Mouse (Mus musculus) hindbrain, embryonic 10.5 days (tissue): Measurements from ENCODE around the gene Ddx41. TPM values are rescaled to one million over a fixed set of nuclear protein-coding genes. Genes with fewer than 3 reads are reported as not detected.
"Not testable (repeated sequence)": the region's sequence is repeated elsewhere in the genome, so short reads cannot be mapped to it uniquely, and the experiment has no call there.

Experiments
- DNase-seq: peaks from one replicate; pipeline ENCODE4 v3.0.0-alpha.2; 2017; ENCODE audit warnings: low spot score
- H3K27ac ChIP-seq: fragments of 300-500 bp; sonication (generic); 2 replicates; pipeline ENCODE4 v1.5.1; 2016; ENCODE audit warnings: mild to moderate bottlenecking, moderate library complexity
- H3K27me3 ChIP-seq: fragments of 300-500 bp; sonication (generic); 2 replicates; pipeline ENCODE4 v1.6.1; 2016; ENCODE audit warnings: mild to moderate bottlenecking; ENCODE audit not compliant: poor library complexity, insufficient read depth, severe bottlenecking
- H3K36me3 ChIP-seq: fragments of 300-500 bp; sonication (generic); 2 replicates; pipeline ENCODE4 v1.6.1; 2016; ENCODE audit warnings: mild to moderate bottlenecking, moderate library complexity
- H3K4me1 ChIP-seq: fragments of 300-500 bp; sonication (generic); replicated peaks from 2 replicates; pipeline ENCODE4 v1.6.1; 2016; ENCODE audit warnings: mild to moderate bottlenecking
- H3K4me3 ChIP-seq: fragments of 300-500 bp; sonication (generic); 2 replicates; pipeline ENCODE4 v1.5.1; 2016; ENCODE audit warnings: mild to moderate bottlenecking, moderate library complexity
- H3K9me3 ChIP-seq: fragments of 300-500 bp; sonication (generic); 2 replicates; pipeline ENCODE4 v1.6.1; 2016; ENCODE audit warnings: mild to moderate bottlenecking, moderate library complexity
- WGBS: fragments of 180-500 bp; shearing (Covaris S2); methylation state at CpG from one replicate; pipeline ENCODE4 v1.1.7; 2016; 5-methylcytosine and 5-hydroxymethylcytosine counted together
- polyA plus RNA-seq: library from polyadenylated mRNA; unstranded; fragments of >200 nt; fragmentation: Nextera tagmentation; extraction: Ambion mirVana; gene quantifications from 2 replicates; pipeline ENCODE4 v1.2.1, GENCODE M21; 2016

Gene Ddx41
- polyA plus RNA-seq = 85.2 and 88.2 TPM in 2 replicates

- Histone ChIP-seq H3K27ac (peak within 1 kb of the TSS; percentile 92), H3K36me3 (peaks cover 78% of the 10 kb centered on the region)
- WGBS = under 1% methylated on average over 70 of the region's 70 CpGs
These were observed at the start of gene Ddx41 for GRCm38 (mm10) chr13:55536194-55537175. Gene Ddx41, minus strand, starts transcription at chr13:55536658.

GRCm38 (mm10) chr13:55578086-55578485 is 41.6 kb upstream of the Ddx41 start:
- no peaks in the 10 kb centered on the region for H3K9me3 ChIP-seq
- no peak for DNase-seq
- no peak overlapping the region for H3K27ac ChIP-seq
- H3K36me3 ChIP-seq = no peaks in the 10 kb centered on the region
- no peak overlapping the region for H3K4me3 ChIP-seq
- 79% methylated on average over 4 of the region's 4 CpGs for WGBS
- no peaks in the 10 kb centered on the region for H3K4me1 ChIP-seq
- no peaks in the 10 kb centered on the region for H3K27me3 ChIP-seq

More at GRCm38 (mm10) chr13:55536194-55537175, at the start of gene Ddx41:
- Histone ChIP-seq H3K4me1 (peaks cover 17% of the 10 kb centered on the region), H3K9me3 (no peaks in the 10 kb centered on the region), H3K27me3 (no peaks in the 10 kb centered on the region), H3K4me3 (peak within 1 kb of the TSS; percentile 63)
- peak; percentile 100 for DNase-seq

DNA sequence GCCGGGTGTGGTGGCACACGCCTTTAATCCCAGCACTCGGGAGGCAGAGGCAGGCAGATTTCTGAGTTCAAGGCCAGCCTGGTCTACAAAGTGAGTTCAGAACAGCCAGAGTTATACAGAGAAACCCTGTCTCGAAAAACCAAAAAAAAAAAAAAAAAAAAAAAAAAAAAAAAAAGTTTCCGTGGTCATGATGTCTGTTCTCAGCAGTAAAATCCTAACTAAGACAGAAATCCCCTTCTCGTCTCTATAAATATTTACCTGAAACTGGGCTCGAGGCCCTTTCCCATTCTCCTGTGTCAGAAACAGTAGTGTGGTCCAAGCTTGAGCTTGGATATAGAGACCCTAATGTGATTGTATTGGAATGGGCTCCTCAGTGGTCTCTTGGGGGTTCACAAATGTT is 40.4 kb upstream of the Ddx41 start:
- not testable (repeated sequence) for H3K4me3 ChIP-seq, H3K9me3 ChIP-seq, H3K36me3 ChIP-seq, H3K27ac ChIP-seq, H3K27me3 ChIP-seq, H3K4me1 ChIP-seq, DNase-seq
- WGBS = 91% methylated on average over 7 of the region's 7 CpGs

- Histone ChIP-seq H3K27me3 (no peaks in the 10 kb centered on the region), H3K27ac (no peak overlapping the region), H3K4me1 (peaks cover 13% of the 10 kb centered on the region), H3K4me3 (no peak overlapping the region), H3K36me3 (no peaks in the 10 kb centered on the region), H3K9me3 (no peaks in the 10 kb centered on the region)
- no peak for DNase-seq
- WGBS = 61% methylated on average over 5 of the region's 5 CpGs
These were observed 39.5 kb upstream of the Ddx41 start for GRCm38 (mm10) chr13:55575932-55576331.

GRCm38 (mm10) chr13:55574321-55574720 is 37.9 kb upstream of the Ddx41 start:
- H3K4me1 ChIP-seq = peaks cover 22% of the 10 kb centered on the region
- WGBS = 86% methylated on average over 5 of the region's 5 CpGs
- H3K9me3 ChIP-seq = no peaks in the 10 kb centered on the region
- H3K36me3 ChIP-seq = peaks cover 3% of the 10 kb centered on the region
- DNase-seq = no peak
- H3K27ac ChIP-seq = no peak overlapping the region
- H3K4me3 ChIP-seq = no peak overlapping the region
- H3K27me3 ChIP-seq = no peaks in the 10 kb centered on the region

DNA sequence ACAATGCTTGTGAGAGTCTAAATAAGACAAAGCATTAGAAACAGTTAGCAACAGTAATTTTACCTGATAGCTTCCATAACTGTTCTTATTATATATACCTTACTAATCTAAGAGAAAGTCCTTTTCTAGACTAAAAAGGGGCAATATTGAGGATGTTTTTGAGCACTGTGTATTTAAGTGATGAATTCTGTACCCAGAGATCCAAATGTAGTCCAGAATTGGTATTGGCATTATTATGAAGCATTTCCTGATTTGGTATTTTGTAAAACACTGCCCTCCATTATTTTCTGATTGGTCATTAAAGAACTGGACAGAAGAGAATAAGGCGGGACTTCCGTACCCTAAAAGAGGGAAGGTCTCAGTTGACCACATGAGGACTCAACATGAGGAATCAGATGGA is 37.0 kb upstream of the Ddx41 start, which contains the start of gene Tmed9:
Gene Tmed9, plus strand, starts transcription at position 301 of the 400 bp plus-strand sequence.
- no peak within 1 kb of the TSS for H3K27ac ChIP-seq
- 99% methylated on average over 2 of the region's 2 CpGs for WGBS
- H3K9me3 ChIP-seq = no peaks in the 10 kb centered on the region
- DNase-seq = no peak
- peaks cover 12% of the 10 kb centered on the region for H3K36me3 ChIP-seq
- H3K4me1 ChIP-seq = peaks cover 28% of the 10 kb centered on the region
- H3K4me3 ChIP-seq = no peak within 1 kb of the TSS
- H3K27me3 ChIP-seq = no peaks in the 10 kb centered on the region

GRCm38 (mm10) chr13:55571977-55572376 is 35.5 kb upstream of the Ddx41 start:
- no peaks in the 10 kb centered on the region for H3K9me3 ChIP-seq
- 89% methylated on average over 2 of the region's 2 CpGs for WGBS
- no peak overlapping the region for H3K27ac ChIP-seq
- no peak for DNase-seq
- peak overlapping the region; percentile 99 for H3K4me3 ChIP-seq
- peaks cover 25% of the 10 kb centered on the region for H3K36me3 ChIP-seq
- no peaks in the 10 kb centered on the region for H3K27me3 ChIP-seq
- H3K4me1 ChIP-seq = peaks cover 28% of the 10 kb centered on the region

GRCm38 (mm10) chr13:55571027-55571751 is 34.7 kb upstream of the Ddx41 start, which contains the start of gene Fam193b:
Gene Fam193b, minus strand, starts transcription at chr13:55571120.
- Histone ChIP-seq H3K27ac (peak within 1 kb of the TSS; percentile 97), H3K4me3 (peak within 1 kb of the TSS; percentile 99), H3K9me3 (no peaks in the 10 kb centered on the region), H3K27me3 (no peaks in the 10 kb centered on the region), H3K4me1 (peaks cover 28% of the 10 kb centered on the region), H3K36me3 (peaks cover 33% of the 10 kb centered on the region)
- peak; percentile 94 for DNase-seq
- 8% methylated on average over 47 of the region's 47 CpGs for WGBS

GRCm38 (mm10) chr13:55570286-55570973 is 34.0 kb upstream of the Ddx41 start:
- Histone ChIP-seq H3K36me3 (peaks cover 41% of the 10 kb centered on the region), H3K4me1 (peaks cover 28% of the 10 kb centered on the region), H3K27ac (peak overlapping the region; percentile 97), H3K27me3 (no peaks in the 10 kb centered on the region), H3K4me3 (peak overlapping the region; percentile 99), H3K9me3 (no peaks in the 10 kb centered on the region)
- DNase-seq = peak; percentile 55
- under 1% methylated on average over 47 of the region's 47 CpGs for WGBS

- peak; percentile 45 for DNase-seq
- peaks cover 47% of the 10 kb centered on the region for H3K36me3 ChIP-seq
- no peaks in the 10 kb centered on the region for H3K27me3 ChIP-seq
- H3K9me3 ChIP-seq = no peaks in the 10 kb centered on the region
- H3K4me1 ChIP-seq = peaks cover 28% of the 10 kb centered on the region
- H3K4me3 ChIP-seq = peak overlapping the region; percentile 99
- WGBS = 6% methylated on average over 16 of the region's 16 CpGs
- peak overlapping the region; percentile 97 for H3K27ac ChIP-seq
These were observed 33.3 kb upstream of the Ddx41 start for GRCm38 (mm10) chr13:55569726-55570285.

DNA sequence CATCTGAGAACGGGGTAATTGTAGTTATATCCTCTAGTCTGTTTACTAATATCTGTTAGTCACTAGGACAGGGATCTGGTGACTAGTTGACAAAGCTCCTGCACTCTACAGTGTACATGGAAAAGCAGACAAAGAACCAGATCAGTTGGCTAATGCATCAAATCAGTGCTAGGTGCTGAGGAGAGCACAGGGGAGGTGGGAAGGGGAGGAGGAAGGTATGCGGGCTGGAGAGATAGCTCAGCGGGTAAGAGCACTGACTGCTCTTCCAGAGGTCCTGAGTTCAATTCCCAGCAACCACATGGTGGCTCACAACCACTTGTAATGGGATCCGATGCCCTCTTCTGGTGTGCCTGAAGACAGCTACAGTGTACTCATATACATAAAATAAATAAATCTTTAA is 32.1 kb upstream of the Ddx41 start:
- H3K27me3 ChIP-seq, H3K4me3 ChIP-seq, DNase-seq, H3K9me3 ChIP-seq, H3K27ac ChIP-seq: not testable (repeated sequence)
- Histone ChIP-seq H3K36me3 (peaks cover 60% of the 10 kb centered on the region), H3K4me1 (peaks cover 28% of the 10 kb centered on the region)
- 90% methylated on average over 4 of the region's 4 CpGs for WGBS

- Histone ChIP-seq H3K27me3 (no peaks in the 10 kb centered on the region), H3K4me3 (no peak overlapping the region), H3K36me3 (peaks cover 66% of the 10 kb centered on the region), H3K27ac (no peak overlapping the region), H3K4me1 (peaks cover 28% of the 10 kb centered on the region), H3K9me3 (no peaks in the 10 kb centered on the region)
- WGBS = 91% methylated on average over 2 of the region's 2 CpGs
- no peak for DNase-seq
These were observed 31.5 kb upstream of the Ddx41 start for GRCm38 (mm10) chr13:55567949-55568348.
